In the genomic region with DNA sequence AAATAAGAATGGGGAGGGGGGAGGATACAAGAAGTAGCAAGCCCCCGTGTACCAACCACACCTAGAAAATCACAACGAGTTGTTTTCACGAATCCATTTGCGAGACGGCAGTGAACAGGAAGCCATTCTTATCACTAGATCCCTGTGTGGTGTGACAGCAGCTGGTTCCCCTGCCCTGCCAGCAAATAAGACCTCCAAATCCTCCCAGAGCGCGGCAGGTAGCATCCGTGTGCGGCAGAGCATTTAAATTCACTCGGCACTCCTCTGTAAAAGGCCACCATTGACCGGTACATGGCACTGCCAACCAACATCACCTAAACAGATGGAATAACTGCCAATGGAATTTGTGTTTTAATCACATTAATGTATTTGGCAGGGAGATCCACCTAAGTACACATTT, we compare ENCODE assay signal across 13 mouse cellular contexts.
A peak's percentile ranks its signal among the peaks of the same experiment; 100 is the strongest.
DNase-seq lines count a peak whose midpoint lies in the region; ATAC-seq lines count a peak whose summit lies in the region.
"Had no signal": no experiment of that assay in that cellular context is flagged by ENCODE, and none has a peak within 500 bp of the region (broad histone marks: within the 10 kb centered on the region; RNA-seq: fewer than 3 reads in every experiment).

No protein-coding gene starts in this region.

- H3K4me2 ChIP-seq in forebrain, embryonic 13.5 days: peak overlapping the region; percentile 12; the same call in 1 of the 2 replicates
- H3K4me2 ChIP-seq: heart, embryonic 13.5 days; stomach, embryonic 15.5 days had no signal

- no peak for ATAC-seq in forebrain, embryonic 13.5 days
- ATAC-seq: inflammation-experienced regulatory T-cells, adult 6 months had no signal

- H3K36me3 ChIP-seq in forebrain, embryonic 13.5 days (ENCODE audit: poor library complexity, severe bottlenecking): no peaks in the 10 kb centered on the region
- H3K36me3 ChIP-seq in midbrain, embryonic 10.5 days: no peaks in the 10 kb centered on the region
- H3K36me3 ChIP-seq: G1E; heart, embryonic 13.5 days; stomach, embryonic 15.5 days had no signal

- H3K27me3 ChIP-seq in forebrain, embryonic 13.5 days: no peaks in the 10 kb centered on the region
- no peaks in the 10 kb centered on the region for H3K27me3 ChIP-seq in midbrain, embryonic 10.5 days (ENCODE audit: low read depth, poor library complexity, severe bottlenecking)
- H3K27me3 ChIP-seq: heart, embryonic 13.5 days; stomach, embryonic 15.5 days had no signal

- H3K9ac ChIP-seq in forebrain, embryonic 13.5 days: no peak overlapping the region
- H3K9ac ChIP-seq: heart, embryonic 13.5 days; stomach, embryonic 15.5 days had no signal

- peak overlapping the region; percentile 89 for H3K27ac ChIP-seq in forebrain, embryonic 13.5 days
- H3K27ac ChIP-seq in midbrain, embryonic 10.5 days (replicated peaks): peak overlapping the region; percentile 23; the same call in 1 of the 2 replicates
- H3K27ac ChIP-seq: heart, embryonic 13.5 days; stomach, embryonic 15.5 days had no signal

- 55% methylated on average over 11 of the region's 11 CpGs for WGBS in forebrain, embryonic 13.5 days
- WGBS in midbrain, embryonic 10.5 days: 80% methylated on average over 11 of the region's 11 CpGs

- peaks cover 37% of the 10 kb centered on the region for H3K4me1 ChIP-seq in forebrain, embryonic 13.5 days
- peaks cover 45% of the 10 kb centered on the region for H3K4me1 ChIP-seq in midbrain, embryonic 10.5 days
- H3K4me1 ChIP-seq: stomach, embryonic 15.5 days had no signal

- H3K9me3 ChIP-seq in forebrain, embryonic 13.5 days (replicated peaks): no peaks in the 10 kb centered on the region
- no peaks in the 10 kb centered on the region for H3K9me3 ChIP-seq in midbrain, embryonic 10.5 days (replicated peaks)
- H3K9me3 ChIP-seq: heart, embryonic 13.5 days; stomach, embryonic 15.5 days had no signal

- H3K4me3 ChIP-seq in forebrain, embryonic 13.5 days: no peak overlapping the region
- no peak overlapping the region for H3K4me3 ChIP-seq in midbrain, embryonic 10.5 days
- H3K4me3 ChIP-seq: heart, embryonic 13.5 days; stomach, embryonic 15.5 days had no signal

- DNase-seq in cerebellum, adult 11-12 months: peak; percentile 19
- DNase-seq in cerebellum, adult 11 months: no peak
- DNase-seq in R1 (ENCODE audit: low read depth, low spot score): peak; percentile 22
- no peak for DNase-seq in midbrain, embryonic 10.5 days (ENCODE audit: low spot score)
- no peak for DNase-seq in spleen, adult 12 weeks (ENCODE audit: low spot score)
- no peak for DNase-seq in lung, postnatal 25 days (ENCODE audit: low spot score)
- no peak for DNase-seq in right cerebral cortex, postnatal 4 days
- DNase-seq: lung, adult 18-20 months had no signal

Comparison
In these comparisons a context has a peak if more than half of its experiments do, and no peak if none do; other contexts are left out.
1. DNase-seq: peak in cerebellum, adult 11-12 months (single experiment) and R1 (single experiment); none in cerebellum, adult 11 months (single experiment), midbrain, embryonic 10.5 days (single experiment), spleen, adult 12 weeks (single experiment), lung, postnatal 25 days (single experiment) and right cerebral cortex, postnatal 4 days (single experiment).